In genomic region chr6:145173781-145174191, GRCm38 (mm10) we compare ENCODE assay signal across 8 mouse cellular contexts. TPM values are rescaled to one million over a fixed set of nuclear protein-coding genes. Genes with fewer than 3 reads are reported as not detected.
DNase-seq lines count a peak whose midpoint lies in the region; ATAC-seq and TF ChIP-seq lines count a peak whose summit lies in the region.

No protein-coding gene starts in this region.

- WGBS in intestine, embryonic 14.5 days, result 5% methylated on average over 11 of the region's 11 CpGs
- 48% methylated on average over 11 of the region's 11 CpGs for WGBS in liver, embryonic 12.5 days (ENCODE audit: insufficient replicate concordance)
- WGBS in neural tube, embryonic 11.5 days, result 3% methylated on average over 11 of the region's 11 CpGs

- H3K27ac ChIP-seq in ES-Bruce4 (ENCODE audit: insufficient read depth, low read length), result peak overlapping the region; percentile 61
- no peak overlapping the region for H3K27ac ChIP-seq in intestine, embryonic 14.5 days (ENCODE audit: low read depth)
- H3K27ac ChIP-seq in liver, embryonic 12.5 days, result no peak overlapping the region
- 0 out of 2 replicates have a peak overlapping the region, but pooled peaks have one; percentile 20 for H3K27ac ChIP-seq in neural tube, embryonic 11.5 days (ENCODE audit: low read depth, low read length)

- no peaks in the 10 kb centered on the region for H3K36me3 ChIP-seq in ES-Bruce4 (ENCODE audit: control insufficient read depth, insufficient read depth, low read length, poor library complexity, severe bottlenecking)
- H3K36me3 ChIP-seq in intestine, embryonic 14.5 days (ENCODE audit: control insufficient read depth, insufficient read depth, low read length), result no peaks in the 10 kb centered on the region
- H3K36me3 ChIP-seq in liver, embryonic 12.5 days, result no peaks in the 10 kb centered on the region
- no peaks in the 10 kb centered on the region for H3K36me3 ChIP-seq in neural tube, embryonic 11.5 days (ENCODE audit: control insufficient read depth, insufficient read depth, low read length)

- peak overlapping the region; percentile 14; the same call in 1 of the 2 replicates for H3K4me3 ChIP-seq in ES-Bruce4 (ENCODE audit: low read depth, low read length)
- no peak overlapping the region for H3K4me3 ChIP-seq in intestine, embryonic 14.5 days (ENCODE audit: low read depth, low read length)
- no peak overlapping the region for H3K4me3 ChIP-seq in liver, embryonic 12.5 days
- H3K4me3 ChIP-seq in neural tube, embryonic 11.5 days (ENCODE audit: low read depth, low read length), result no peak overlapping the region

- TF ChIP-seq POLR2A in ES-Bruce4 (IDR thresholded peaks at IDR 0.05; ENCODE audit: insufficient read depth, low read length), result no peak
- no peak for TF ChIP-seq POLR2A in brain, embryonic 14.5 days (IDR thresholded peaks at IDR 0.05; ENCODE audit: borderline replicate concordance, extremely low read depth, insufficient read depth, insufficient read length, poor library complexity, severe bottlenecking)

- H3K9ac ChIP-seq in ES-Bruce4 (ENCODE audit: low read depth, poor library complexity, severe bottlenecking), result 0 out of 2 replicates have a peak overlapping the region, but pooled peaks have one; percentile 6
- no peak overlapping the region for H3K9ac ChIP-seq in intestine, embryonic 14.5 days (ENCODE audit: low read length)
- no peak overlapping the region for H3K9ac ChIP-seq in liver, embryonic 12.5 days
- H3K9ac ChIP-seq in neural tube, embryonic 11.5 days (ENCODE audit: low read length), result no peak overlapping the region

- no peaks in the 10 kb centered on the region for H3K27me3 ChIP-seq in ES-Bruce4 (ENCODE audit: control insufficient read depth, insufficient read depth, low read length, poor library complexity, severe bottlenecking)
- no peaks in the 10 kb centered on the region for H3K27me3 ChIP-seq in intestine, embryonic 14.5 days (replicated peaks; ENCODE audit: control insufficient read depth, insufficient read depth, low read length)
- 0 out of 2 replicates have a peak, but pooled peaks cover 4% of the 10 kb centered on the region for H3K27me3 ChIP-seq in liver, embryonic 12.5 days (replicated peaks)
- no peaks in the 10 kb centered on the region for H3K27me3 ChIP-seq in neural tube, embryonic 11.5 days (ENCODE audit: control insufficient read depth, insufficient read depth, low read length)

- intact Hi-C loops in gastrocnemius, postnatal 36 days (cut with DNase I), result no loop called here
- intact Hi-C loops in left cerebral cortex, postnatal 25 days (cut with DNase I), result no loop called here

- peak; percentile 88 for ATAC-seq in intestine, embryonic 14.5 days (replicated peaks; ENCODE audit: low FRiP score, low TSS enrichment, low read depth)
- peak; percentile 27; the same call in 1 of the 2 replicates for ATAC-seq in liver, embryonic 12.5 days
- ATAC-seq in neural tube, embryonic 11.5 days (ENCODE audit: insufficient read depth, low FRiP score, low TSS enrichment), result peak; percentile 75
- ATAC-seq in erythroblast, adult 5-6 weeks (replicated peaks; ENCODE audit: low FRiP score, poor library complexity, severe bottlenecking), result no peak

- H3K4me1 ChIP-seq in ES-Bruce4 (ENCODE audit: control insufficient read depth, insufficient read depth, low read length), result peaks cover 12% of the 10 kb centered on the region
- peaks cover 24% of the 10 kb centered on the region for H3K4me1 ChIP-seq in intestine, embryonic 14.5 days (replicated peaks; ENCODE audit: control insufficient read depth, insufficient read depth, low read length)
- H3K4me1 ChIP-seq in liver, embryonic 12.5 days, result peaks cover 17% of the 10 kb centered on the region
- peaks cover 12% of the 10 kb centered on the region for H3K4me1 ChIP-seq in neural tube, embryonic 11.5 days (ENCODE audit: control insufficient read depth, insufficient read depth, low read length)

- no peak for TF ChIP-seq EP300 in ES-Bruce4 (IDR thresholded peaks at IDR 0.05; ENCODE audit: insufficient read depth, low read depth, low read length)

- H3K9me3 ChIP-seq in ES-Bruce4 (replicated peaks; ENCODE audit: control insufficient read depth, insufficient read depth, low read length, poor library complexity, severe bottlenecking), result no peaks in the 10 kb centered on the region
- H3K9me3 ChIP-seq in intestine, embryonic 14.5 days (ENCODE audit: control insufficient read depth, low read length), result no peaks in the 10 kb centered on the region
- H3K9me3 ChIP-seq in liver, embryonic 12.5 days (replicated peaks), result no peaks in the 10 kb centered on the region
- no peaks in the 10 kb centered on the region for H3K9me3 ChIP-seq in neural tube, embryonic 11.5 days (ENCODE audit: control insufficient read depth, low read length)

- peak overlapping the region; percentile 23; the same call in 1 of the 2 replicates for H3K4me2 ChIP-seq in intestine, embryonic 14.5 days (ENCODE audit: low read length)
- peak overlapping the region; percentile 16; the same call in 1 of the 2 replicates for H3K4me2 ChIP-seq in liver, embryonic 12.5 days
- H3K4me2 ChIP-seq in neural tube, embryonic 11.5 days (ENCODE audit: low read depth), result peak overlapping the region; percentile 20

- no peak for TF ChIP-seq CTCF in ES-Bruce4 (IDR thresholded peaks at IDR 0.05; ENCODE audit: low read depth, low read length)
- no peak for TF ChIP-seq CTCF in brain, embryonic 14.5 days (IDR thresholded peaks at IDR 0.05; ENCODE audit: borderline replicate concordance, extremely low read depth, insufficient read depth, insufficient read length)

- DNase-seq in brain, embryonic 14.5 days (ENCODE audit: low read depth), result peak; percentile 85
- peak; percentile 82 to 83 for DNase-seq in gastrocnemius, postnatal 36 days
- DNase-seq in intestine, embryonic 14.5 days (ENCODE audit: low spot score), result peak; percentile 81
- peak; percentile 53 for DNase-seq in neural tube, embryonic 11.5 days (ENCODE audit: low spot score)
- no peak for DNase-seq in left cerebral cortex, postnatal 25 days (ENCODE audit: low spot score in 2 of 2)

RNA-seq across cellular contexts. Expression of gene Casc1, which starts 37.0 kb away (rescaled TPM):
- 0.55 and 1.1 TPM in 2 replicates for polyA plus RNA-seq in ES-Bruce4 (2011; ENCODE audit: insufficient read depth, insufficient read length, low read depth, missing spikeins)
- 1.5 and 1.8 TPM in 2 replicates for polyA plus RNA-seq in brain, embryonic 14.5 days (2012; rRNA removed)
- under 1 TPM in 1 of 2 experiments, not detected in 1; 0.12 TPM for total RNA-seq in gastrocnemius, postnatal 36 days (2021)
- 0.43 and 0.47 TPM in 2 replicates for polyA plus RNA-seq in intestine, embryonic 14.5 days (2014; fragmentation: Nextera tagmentation; extraction: Ambion mirVana)
- polyA plus RNA-seq in liver, embryonic 12.5 days (2016; fragmentation: Nextera tagmentation; extraction: Ambion mirVana), result 0.13 TPM in 2 replicates
- polyA plus RNA-seq in neural tube, embryonic 11.5 days (2014; fragmentation: Nextera tagmentation; extraction: Ambion mirVana), result 0.36 and 1.3 TPM in 2 replicates
- total RNA-seq in erythroblast, adult 5-6 weeks (2015; ENCODE audit: low replicate concordance), result not detected in 2 replicates
- not detected in 2 replicates for total RNA-seq in erythroblast, adult 5-6 weeks (2017; ENCODE audit: low replicate concordance)
- 1 to 10 TPM; 1.3 to 1.5 TPM for total RNA-seq in left cerebral cortex, postnatal 25 days (2021)

RNA-seq across cellular contexts. Expression of gene Etfrf1, which starts 37.1 kb away (rescaled TPM):
- 24.6 and 28.6 TPM in 2 replicates for polyA plus RNA-seq in ES-Bruce4 (2011; ENCODE audit: insufficient read depth, insufficient read length, low read depth, missing spikeins)
- polyA plus RNA-seq in brain, embryonic 14.5 days (2012; rRNA removed), result 15.4 and 16.0 TPM in 2 replicates
- total RNA-seq in gastrocnemius, postnatal 36 days (2021), result 10 to 100 TPM; 48.3 to 53.0 TPM
- 28.7 and 34.8 TPM in 2 replicates for polyA plus RNA-seq in intestine, embryonic 14.5 days (2014; fragmentation: Nextera tagmentation; extraction: Ambion mirVana)
- 16.6 and 16.7 TPM in 2 replicates for polyA plus RNA-seq in liver, embryonic 12.5 days (2016; fragmentation: Nextera tagmentation; extraction: Ambion mirVana)
- 32.7 and 33.4 TPM in 2 replicates for polyA plus RNA-seq in neural tube, embryonic 11.5 days (2014; fragmentation: Nextera tagmentation; extraction: Ambion mirVana)
- total RNA-seq in erythroblast, adult 5-6 weeks (2015; ENCODE audit: low replicate concordance), result 4.6 and 32.9 TPM in 2 replicates
- 1.4 and 3.1 TPM in 2 replicates for total RNA-seq in erythroblast, adult 5-6 weeks (2017; ENCODE audit: low replicate concordance)
- 10 to 100 TPM; 20.6 to 21.7 TPM for total RNA-seq in left cerebral cortex, postnatal 25 days (2021)

RNA-seq across cellular contexts. Expression of gene Lrmp, which starts 58.3 kb away (rescaled TPM):
- polyA plus RNA-seq in ES-Bruce4 (2011; ENCODE audit: insufficient read depth, insufficient read length, low read depth, missing spikeins), result 0.91 and 1.1 TPM in 2 replicates
- 1.0 and 1.2 TPM in 2 replicates for polyA plus RNA-seq in brain, embryonic 14.5 days (2012; rRNA removed)
- total RNA-seq in gastrocnemius, postnatal 36 days (2021), result 1 to 10 TPM in 1 of 2 experiments, under 1 TPM in 1; 0.49 to 1.5 TPM
- 1.9 and 2.2 TPM in 2 replicates for polyA plus RNA-seq in intestine, embryonic 14.5 days (2014; fragmentation: Nextera tagmentation; extraction: Ambion mirVana)
- polyA plus RNA-seq in liver, embryonic 12.5 days (2016; fragmentation: Nextera tagmentation; extraction: Ambion mirVana), result 18.9 and 20.6 TPM in 2 replicates
- polyA plus RNA-seq in neural tube, embryonic 11.5 days (2014; fragmentation: Nextera tagmentation; extraction: Ambion mirVana), result 2.8 and 3.5 TPM in 2 replicates
- total RNA-seq in erythroblast, adult 5-6 weeks (2015; ENCODE audit: low replicate concordance), result 11.9 and 15.0 TPM in 2 replicates
- 26.1 and 29.8 TPM in 2 replicates for total RNA-seq in erythroblast, adult 5-6 weeks (2017; ENCODE audit: low replicate concordance)
- total RNA-seq in left cerebral cortex, postnatal 25 days (2021), result 1 to 10 TPM; 2.1 to 3.8 TPM

Comparison
In these comparisons a context has a peak if more than half of its experiments do, and no peak if none do; other contexts are left out.
1. H3K27ac ChIP-seq: peak in ES-Bruce4 (single experiment) and neural tube, embryonic 11.5 days (single experiment); none in intestine, embryonic 14.5 days (single experiment) and liver, embryonic 12.5 days (single experiment).
2. DNase-seq: peak in brain, embryonic 14.5 days (single experiment), gastrocnemius, postnatal 36 days (2 of 2), intestine, embryonic 14.5 days (single experiment) and neural tube, embryonic 11.5 days (single experiment); none in left cerebral cortex, postnatal 25 days (0 of 2).
3. Peak in every context shown above with its lines, with median percentiles within 50 percentile points of each other: H3K4me2 ChIP-seq.